In genomic region chr2:10966891-10967290, GRCm38 (mm10) we compare ENCODE assay signal across 19 mouse cellular contexts.
DNase-seq lines count a peak whose midpoint lies in the region; ATAC-seq lines count a peak whose summit lies in the region.
"Had no signal": no experiment of that assay in that cellular context is flagged by ENCODE, and none has a peak within 500 bp of the region (broad histone marks: within the 10 kb centered on the region; RNA-seq: fewer than 3 reads in every experiment).

No protein-coding gene starts in this region.

- no peaks in the 10 kb centered on the region for H3K4me1 ChIP-seq in kidney, embryonic 14.5 days (ENCODE audit: control insufficient read depth, insufficient read depth, low read length)
- no peaks in the 10 kb centered on the region for H3K4me1 ChIP-seq in intestine, embryonic 16.5 days (ENCODE audit: control insufficient read depth, insufficient read depth, low read length)
- H3K4me1 ChIP-seq: heart, embryonic 15.5 days; hindbrain, embryonic 15.5 days had no signal

- H3K27ac ChIP-seq in kidney, embryonic 14.5 days (ENCODE audit: low read depth, low read length), result no peak overlapping the region
- H3K27ac ChIP-seq in intestine, embryonic 16.5 days (ENCODE audit: low read length), result no peak overlapping the region
- H3K27ac ChIP-seq: forebrain, embryonic 10.5 days; heart, embryonic 15.5 days; hindbrain, embryonic 15.5 days; left cerebral cortex, adult 2 months; liver, embryonic 14.5 days; macrophage; midbrain, embryonic 10.5 days had no signal

- H3K27me3 ChIP-seq in kidney, embryonic 14.5 days (ENCODE audit: control insufficient read depth, insufficient read depth, low read length), result no peaks in the 10 kb centered on the region
- no peaks in the 10 kb centered on the region for H3K27me3 ChIP-seq in intestine, embryonic 16.5 days (replicated peaks; ENCODE audit: control insufficient read depth, insufficient read depth, low read length)
- H3K27me3 ChIP-seq: heart, embryonic 15.5 days; hindbrain, embryonic 15.5 days had no signal

- ATAC-seq in kidney, embryonic 14.5 days (ENCODE audit: low FRiP score, low TSS enrichment), result no peak
- no peak for ATAC-seq in intestine, embryonic 16.5 days
- ATAC-seq: forebrain, postnatal 0 days had no signal

- H3K9ac ChIP-seq in kidney, embryonic 14.5 days (ENCODE audit: low read depth, low read length), result no peak overlapping the region
- H3K9ac ChIP-seq in intestine, embryonic 16.5 days (ENCODE audit: low read depth, low read length), result no peak overlapping the region
- H3K9ac ChIP-seq: forebrain, postnatal 0 days; heart, embryonic 15.5 days; hindbrain, embryonic 15.5 days; liver, embryonic 14.5 days had no signal

- WGBS in kidney, embryonic 14.5 days, result 37% methylated on average over 2 of the region's 2 CpGs
- WGBS in intestine, embryonic 16.5 days, result 51% methylated on average over 2 of the region's 2 CpGs

- no peaks in the 10 kb centered on the region for H3K36me3 ChIP-seq in kidney, embryonic 14.5 days (ENCODE audit: control insufficient read depth, insufficient read depth, low read length)
- no peaks in the 10 kb centered on the region for H3K36me3 ChIP-seq in intestine, embryonic 16.5 days (ENCODE audit: control insufficient read depth, insufficient read depth, low read length)
- H3K36me3 ChIP-seq: forebrain, embryonic 10.5 days; heart, embryonic 15.5 days; hindbrain, embryonic 15.5 days; midbrain, embryonic 10.5 days had no signal

- DNase-seq in gastrocnemius, adult 18-20 months (ENCODE audit: low spot score), result peak; percentile 2
- DNase-seq in gastrocnemius, postnatal 10 days, result no peak
- peak; percentile 55 for DNase-seq in kidney, adult 11 months
- DNase-seq in lung, postnatal 36 days, result peak; percentile 5
- DNase-seq in lung, postnatal 14 days, result no peak
- DNase-seq in adrenal gland, adult 8-10 months, result no peak
- DNase-seq: cerebellum, adult 11 months; cerebellum, adult 9-11 months; forebrain, postnatal 0 days; thymus, postnatal 14 days had no signal

- no peak overlapping the region for H3K4me2 ChIP-seq in kidney, embryonic 14.5 days (replicated peaks; ENCODE audit: low read depth, low read length)
- H3K4me2 ChIP-seq in intestine, embryonic 16.5 days (ENCODE audit: low read depth, low read length), result no peak overlapping the region
- H3K4me2 ChIP-seq: heart, embryonic 15.5 days; hindbrain, embryonic 15.5 days had no signal

- no peaks in the 10 kb centered on the region for H3K9me3 ChIP-seq in kidney, embryonic 14.5 days (ENCODE audit: control insufficient read depth, low read length)
- H3K9me3 ChIP-seq in intestine, embryonic 16.5 days (ENCODE audit: control insufficient read depth, low read length), result no peaks in the 10 kb centered on the region
- H3K9me3 ChIP-seq: forebrain, embryonic 10.5 days; heart, embryonic 15.5 days; hindbrain, embryonic 15.5 days; midbrain, embryonic 10.5 days had no signal

- no peak overlapping the region for H3K4me3 ChIP-seq in kidney, embryonic 14.5 days (ENCODE audit: low read length)
- H3K4me3 ChIP-seq in intestine, embryonic 16.5 days (ENCODE audit: low read length), result no peak overlapping the region
- H3K4me3 ChIP-seq: forebrain, embryonic 10.5 days; heart, embryonic 15.5 days; hindbrain, embryonic 15.5 days; left cerebral cortex, adult 2 months; midbrain, embryonic 10.5 days had no signal

Comparison
In these comparisons a context has a peak if more than half of its experiments do, and no peak if none do; other contexts are left out.
1. DNase-seq: peak in gastrocnemius, adult 18-20 months (single experiment), kidney, adult 11 months (single experiment) and lung, postnatal 36 days (single experiment); none in gastrocnemius, postnatal 10 days (single experiment), lung, postnatal 14 days (single experiment) and adrenal gland, adult 8-10 months (single experiment).